Mouse (Mus musculus): ENCODE results near the gene Olfr282. TPM values are rescaled to one million over a fixed set of nuclear protein-coding genes. Genes with fewer than 3 reads are reported as not detected.
A peak's percentile ranks its signal among the peaks of the same experiment; 100 is the strongest.

Olfr282 gene
- total RNA-seq, 2 experiments from 2014 or later = not detected

GRCm38 (mm10) chr15:98471539-98471938 is 40.5 kb downstream of the Olfr282 start:
- no peak for ATAC-seq (ENCODE audit: poor library complexity, severe bottlenecking)

- ATAC-seq (ENCODE audit: poor library complexity, severe bottlenecking) = no peak
These were observed 43.9 kb downstream of the Olfr282 start for GRCm38 (mm10) chr15:98474958-98475357.

GRCm38 (mm10) chr15:98475382-98475781 is 44.4 kb downstream of the Olfr282 start:
- no peak for ATAC-seq (ENCODE audit: poor library complexity, severe bottlenecking)

GRCm38 (mm10) chr15:98476281-98476680 is 45.3 kb downstream of the Olfr282 start:
- ATAC-seq (ENCODE audit: poor library complexity, severe bottlenecking) = no peak

GRCm38 (mm10) chr15:98479568-98480102 is 48.6 kb downstream of the Olfr282 start:
- no peak for ATAC-seq (ENCODE audit: poor library complexity, severe bottlenecking)

GRCm38 (mm10) chr15:98482701-98483100 is 51.7 kb downstream of the Olfr282 start, which contains the start of gene Lalba:
Gene Lalba (minus strand): TSS chr15:98482721.
- no peak for ATAC-seq (ENCODE audit: poor library complexity, severe bottlenecking)

- peak; percentile 91 for ATAC-seq (ENCODE audit: poor library complexity, severe bottlenecking)
These were observed 53.2 kb downstream of the Olfr282 start for GRCm38 (mm10) chr15:98483907-98484886.

GRCm38 (mm10) chr15:98486433-98487021 is 55.5 kb downstream of the Olfr282 start:
- ATAC-seq (ENCODE audit: poor library complexity, severe bottlenecking) = no peak

Other genes with a start within 250 kb of the Olfr282 start
- not detected in 2 replicates for gene Olfr288, start 235.7 kb upstream of the Olfr282 start, total RNA-seq (2015)
- gene Olfr288, start 235.7 kb upstream of the Olfr282 start, total RNA-seq (2017) = not detected in 2 replicates
- not detected in 2 replicates for gene Gm44579, start 210.2 kb upstream of the Olfr282 start, total RNA-seq (2015)
- not detected in 2 replicates for gene Gm44579, start 210.2 kb upstream of the Olfr282 start, total RNA-seq (2017)
- not detected in 2 replicates for gene Olfr287, start 210.2 kb upstream of the Olfr282 start, total RNA-seq (2015)
- gene Olfr287, start 210.2 kb upstream of the Olfr282 start, total RNA-seq (2017) = not detected in 2 replicates
- not detected in 2 replicates for gene Olfr286, start 196.8 kb upstream of the Olfr282 start, total RNA-seq (2015)
- gene Olfr286, start 196.8 kb upstream of the Olfr282 start, total RNA-seq (2017) = not detected in 2 replicates
- gene H1fnt, start 173.9 kb upstream of the Olfr282 start, total RNA-seq (2015) = not detected in 2 replicates
- not detected in 2 replicates for gene H1fnt, start 173.9 kb upstream of the Olfr282 start, total RNA-seq (2017)
- gene Zfp641, start 135.1 kb upstream of the Olfr282 start, total RNA-seq (2015) = 0.09 TPM in 1 of 2 replicates, not detected in the other
- gene Zfp641, start 135.1 kb upstream of the Olfr282 start, total RNA-seq (2017) = not detected in 2 replicates
- gene Olfr285, start 113.9 kb upstream of the Olfr282 start, total RNA-seq (2015) = not detected in 2 replicates
- not detected in 2 replicates for gene Olfr285, start 113.9 kb upstream of the Olfr282 start, total RNA-seq (2017)
- not detected in 2 replicates for gene Olfr284, start 90.2 kb upstream of the Olfr282 start, total RNA-seq (2015)
- not detected in 2 replicates for gene Olfr284, start 90.2 kb upstream of the Olfr282 start, total RNA-seq (2017)
- gene Olfr283, start 50.3 kb upstream of the Olfr282 start, total RNA-seq (2015) = not detected in 2 replicates
- not detected in 2 replicates for gene Olfr283, start 50.3 kb upstream of the Olfr282 start, total RNA-seq (2017)
- gene Olfr281, start 21.4 kb downstream of the Olfr282 start, total RNA-seq (2015) = not detected in 2 replicates
- gene Olfr281, start 21.4 kb downstream of the Olfr282 start, total RNA-seq (2017) = not detected in 2 replicates
- gene OR5BS1P, start 38.7 kb downstream of the Olfr282 start, total RNA-seq (2015) = not detected in 2 replicates
- gene OR5BS1P, start 38.7 kb downstream of the Olfr282 start, total RNA-seq (2017) = not detected in 2 replicates
- gene Lalba, start 51.5 kb downstream of the Olfr282 start, total RNA-seq (2015) = not detected in 2 replicates
- gene Lalba, start 51.5 kb downstream of the Olfr282 start, total RNA-seq (2017) = not detected in 2 replicates
- gene Olfr279, start 61.2 kb downstream of the Olfr282 start, total RNA-seq (2015) = not detected in 2 replicates
- gene Olfr279, start 61.2 kb downstream of the Olfr282 start, total RNA-seq (2017) = not detected in 2 replicates
- gene Kansl2, start 103.0 kb downstream of the Olfr282 start, total RNA-seq (2015) = 36.7 and 42.7 TPM in 2 replicates
- gene Kansl2, start 103.0 kb downstream of the Olfr282 start, total RNA-seq (2017) = 30.4 and 31.8 TPM in 2 replicates
- gene Ccnt1, start 139.7 kb downstream of the Olfr282 start, total RNA-seq (2015) = 33.0 and 38.7 TPM in 2 replicates
- gene Ccnt1, start 139.7 kb downstream of the Olfr282 start, total RNA-seq (2017) = 41.3 and 43.5 TPM in 2 replicates
- 0.46 TPM in 1 of 2 replicates, not detected in the other for gene 4930415O20Rik, start 139.8 kb downstream of the Olfr282 start, total RNA-seq (2015)
- gene 4930415O20Rik, start 139.8 kb downstream of the Olfr282 start, total RNA-seq (2017) = not detected in 2 replicates
- gene Adcy6, start 178.9 kb downstream of the Olfr282 start, total RNA-seq (2015) = 0.31 and 0.71 TPM in 2 replicates
- 0.99 and 1.1 TPM in 2 replicates for gene Adcy6, start 178.9 kb downstream of the Olfr282 start, total RNA-seq (2017)
- gene Cacnb3, start 199.6 kb downstream of the Olfr282 start, total RNA-seq (2015) = 0.04 TPM in 1 of 2 replicates, not detected in the other
- 0.11 TPM in 1 of 2 replicates, not detected in the other for gene Cacnb3, start 199.6 kb downstream of the Olfr282 start, total RNA-seq (2017)
- 20.2 and 23.4 TPM in 2 replicates for gene Ddx23, start 231.7 kb downstream of the Olfr282 start, total RNA-seq (2015)
- gene Ddx23, start 231.7 kb downstream of the Olfr282 start, total RNA-seq (2017) = 84.3 and 106 TPM in 2 replicates
- 0.73 and 1.6 TPM in 2 replicates for gene Rnd1, start 246.2 kb downstream of the Olfr282 start, total RNA-seq (2015)
- gene Rnd1, start 246.2 kb downstream of the Olfr282 start, total RNA-seq (2017) = 2.9 and 4.3 TPM in 2 replicates